Mouse (Mus musculus) lung, embryonic 14.5 days (tissue): ENCODE measurements around the gene Car12. TPM values are rescaled to one million over a fixed set of nuclear protein-coding genes. Genes with fewer than 3 reads are reported as not detected.
A peak's percentile ranks its signal among the peaks of the same experiment; 100 is the strongest.

Experiments
- ATAC-seq: fragments of 200-750 bp; cut with Nextera tagmentation; 2 replicates; pipeline ENCODE4 v1.8.0; 2017; ENCODE audit warnings: mild to moderate bottlenecking, moderate TSS enrichment, moderate library complexity; ENCODE audit not compliant: insufficient read depth
- DNase-seq: peaks from one replicate; pipeline ENCODE4 v3.0.0-alpha.2; 2015
- H3K27ac ChIP-seq: fragments of 300-500 bp; sonication (generic); 2 replicates; pipeline ENCODE4 v1.5.1; 2014; ENCODE audit warnings: low read depth, mild to moderate bottlenecking, moderate library complexity
- H3K27me3 ChIP-seq: fragments of 300-500 bp; sonication (generic); 2 replicates; pipeline ENCODE4 v1.6.1; 2014; ENCODE audit warnings: low read length, control low read depth; ENCODE audit not compliant: insufficient read depth
- H3K36me3 ChIP-seq: fragments of 300-500 bp; sonication (generic); 2 replicates; pipeline ENCODE4 v1.6.1; 2014; ENCODE audit warnings: control low read depth; ENCODE audit not compliant: insufficient read depth
- H3K4me1 ChIP-seq: fragments of 300-500 bp; sonication (generic); 2 replicates; pipeline ENCODE4 v1.6.1; 2014; ENCODE audit warnings: antibody characterized with exemption, control low read depth; ENCODE audit not compliant: insufficient read depth
- H3K4me2 ChIP-seq: fragments of 300-500 bp; sonication (generic); 2 replicates; pipeline ENCODE4 v1.6.1; 2014; ENCODE audit warnings: mild to moderate bottlenecking
- H3K4me3 ChIP-seq: fragments of 300-500 bp; sonication (generic); 2 replicates; pipeline ENCODE4 v1.5.1; 2014; ENCODE audit warnings: low read depth, low read length
- H3K9ac ChIP-seq: fragments of 300-500 bp; sonication (generic); 2 replicates; pipeline ENCODE4 v1.6.1; 2014
- H3K9me3 ChIP-seq: fragments of 300-500 bp; sonication (generic); 2 replicates; pipeline ENCODE4 v1.6.1; 2016; ENCODE audit warnings: low read depth, low read length, control low read depth
- CTCF ChIP-seq: IDR thresholded peaks from 2 replicates; pipeline ENCODE4 v1.5.1; 2016; ENCODE audit warnings: antibody characterized with exemption, low read depth
- WGBS: fragments of 180-500 bp; shearing (Covaris S2); extraction: QIAGEN DNeasy Blood & Tissue Kit; methylation state at CpG from one replicate; pipeline ENCODE4 v1.1.7; 2014; 5-methylcytosine and 5-hydroxymethylcytosine counted together
- polyA plus RNA-seq: library from polyadenylated mRNA; unstranded; fragments of >200 nt; fragmentation: Nextera tagmentation; extraction: Ambion mirVana; gene quantifications from 2 replicates; pipeline ENCODE4 v1.2.1, GENCODE M21; 2014

The Car12 gene
- polyA plus RNA-seq, 1 experiment from 2014 or later, result 0.93 TPM

- WGBS, result 60% methylated on average over 6 of the region's 6 CpGs
- H3K4me1 ChIP-seq, result 0 out of 2 replicates have a peak, but pooled peaks cover 6% of the 10 kb centered on the region
- H3K4me3 ChIP-seq, result no peak overlapping the region
- H3K36me3 ChIP-seq, result no peaks in the 10 kb centered on the region
- DNase-seq (peak; percentile 31), ATAC-seq (no peak)
- no peak for TF ChIP-seq CTCF
- H3K27me3 ChIP-seq, result peaks cover 13% of the 10 kb centered on the region; the same call in 1 of the 2 replicates
- H3K4me2 ChIP-seq, result no peak overlapping the region
- H3K9ac ChIP-seq, result no peak overlapping the region
- H3K27ac ChIP-seq, result no peak overlapping the region
- H3K9me3 ChIP-seq, result no peaks in the 10 kb centered on the region
Observed at GRCm38 (mm10) chr9:66710626-66711025, 2.9 kb upstream of the Car12 start.

GRCm38 (mm10) chr9:66714022-66714515 lies 583 bp downstream of the Car12 start:
- WGBS, result 15% methylated on average over 12 of the region's 12 CpGs
- no peak for DNase-seq
- no peak for TF ChIP-seq CTCF
- peak overlapping the region; percentile 41 for H3K4me3 ChIP-seq
- H3K4me1 ChIP-seq, result 0 out of 2 replicates have a peak, but pooled peaks cover 6% of the 10 kb centered on the region
- no peaks in the 10 kb centered on the region for H3K9me3 ChIP-seq
- H3K27me3 ChIP-seq, result peaks cover 13% of the 10 kb centered on the region; the same call in 1 of the 2 replicates
- no peaks in the 10 kb centered on the region for H3K36me3 ChIP-seq
- H3K4me2 ChIP-seq, result peak overlapping the region; percentile 80
- peak overlapping the region; percentile 40; the same call in 1 of the 2 replicates for H3K9ac ChIP-seq
- no peak overlapping the region for H3K27ac ChIP-seq
- no peak for ATAC-seq

- Histone ChIP-seq H3K9ac (no peak overlapping the region), H3K9me3 (no peaks in the 10 kb centered on the region), H3K36me3 (no peaks in the 10 kb centered on the region), H3K27me3 (peaks cover 13% of the 10 kb centered on the region; the same call in 1 of the 2 replicates), H3K4me3 (no peak overlapping the region), H3K4me1 (0 out of 2 replicates have a peak, but pooled peaks cover 6% of the 10 kb centered on the region), H3K4me2 (no peak overlapping the region), H3K27ac (no peak overlapping the region)
- DNase-seq, result no peak
- WGBS, result 64% methylated on average over 2 of the region's 2 CpGs
- no peak for TF ChIP-seq CTCF
- no peak for ATAC-seq
Observed at GRCm38 (mm10) chr9:66715361-66715760, 1.9 kb downstream of the Car12 start.

- Histone ChIP-seq H3K9ac (no peak overlapping the region), H3K36me3 (no peaks in the 10 kb centered on the region), H3K27me3 (peaks cover 13% of the 10 kb centered on the region; the same call in 1 of the 2 replicates), H3K27ac (no peak overlapping the region), H3K9me3 (no peaks in the 10 kb centered on the region), H3K4me2 (no peak overlapping the region), H3K4me3 (no peak overlapping the region), H3K4me1 (0 out of 2 replicates have a peak, but pooled peaks cover 6% of the 10 kb centered on the region)
- WGBS, result 80% methylated on average over 3 of the region's 3 CpGs
- TF ChIP-seq CTCF, result no peak
- DNase-seq (no peak), ATAC-seq (no peak)
Observed at GRCm38 (mm10) chr9:66716533-66716932, 3.0 kb downstream of the Car12 start.

DNA sequence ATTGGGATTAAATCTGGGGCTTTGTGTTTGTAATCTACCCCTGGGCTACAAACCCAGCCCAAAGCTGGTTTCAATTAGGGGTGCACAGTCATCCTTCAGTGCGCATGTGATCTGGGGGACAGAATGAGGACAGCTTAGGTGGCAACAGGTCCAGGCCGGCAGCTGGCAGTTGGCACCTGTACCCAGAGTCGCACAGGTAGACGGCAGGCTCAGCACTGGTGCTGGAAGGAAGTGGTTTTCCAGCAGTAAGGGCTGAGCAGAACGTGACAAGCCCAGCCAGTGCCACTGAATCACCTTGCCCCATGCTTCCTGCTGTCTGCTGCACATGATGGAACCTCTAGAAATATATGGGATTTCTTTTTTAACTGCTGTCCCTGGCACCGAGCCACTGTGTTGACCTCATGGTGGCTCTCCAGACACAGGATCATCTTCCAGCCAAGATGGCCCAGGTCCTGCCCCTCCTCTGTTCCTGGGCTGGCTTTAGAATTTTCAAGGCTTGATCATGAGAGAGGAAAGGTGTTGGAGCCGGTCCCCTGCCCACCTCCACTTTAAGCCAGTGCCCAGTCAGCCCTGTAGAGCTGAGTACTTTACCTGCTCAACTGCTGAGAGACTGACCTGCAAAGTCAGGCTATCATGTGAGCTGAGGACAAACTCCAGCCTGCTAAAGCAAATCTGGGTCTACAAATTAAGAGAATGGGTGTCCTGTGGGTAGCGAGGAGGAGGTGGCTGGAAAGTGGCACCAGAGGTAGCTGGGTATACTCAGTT lies 7.4 kb downstream of the Car12 start:
- Histone ChIP-seq H3K4me1 (no peaks in the 10 kb centered on the region), H3K9me3 (no peaks in the 10 kb centered on the region), H3K36me3 (no peaks in the 10 kb centered on the region), H3K27me3 (no peaks in the 10 kb centered on the region), H3K4me3 (no peak overlapping the region), H3K27ac (no peak overlapping the region), H3K4me2 (no peak overlapping the region), H3K9ac (no peak overlapping the region)
- ATAC-seq (no peak), DNase-seq (no peak)
- WGBS, result 90% methylated on average over 8 of the region's 8 CpGs
- no peak for TF ChIP-seq CTCF

DNA sequence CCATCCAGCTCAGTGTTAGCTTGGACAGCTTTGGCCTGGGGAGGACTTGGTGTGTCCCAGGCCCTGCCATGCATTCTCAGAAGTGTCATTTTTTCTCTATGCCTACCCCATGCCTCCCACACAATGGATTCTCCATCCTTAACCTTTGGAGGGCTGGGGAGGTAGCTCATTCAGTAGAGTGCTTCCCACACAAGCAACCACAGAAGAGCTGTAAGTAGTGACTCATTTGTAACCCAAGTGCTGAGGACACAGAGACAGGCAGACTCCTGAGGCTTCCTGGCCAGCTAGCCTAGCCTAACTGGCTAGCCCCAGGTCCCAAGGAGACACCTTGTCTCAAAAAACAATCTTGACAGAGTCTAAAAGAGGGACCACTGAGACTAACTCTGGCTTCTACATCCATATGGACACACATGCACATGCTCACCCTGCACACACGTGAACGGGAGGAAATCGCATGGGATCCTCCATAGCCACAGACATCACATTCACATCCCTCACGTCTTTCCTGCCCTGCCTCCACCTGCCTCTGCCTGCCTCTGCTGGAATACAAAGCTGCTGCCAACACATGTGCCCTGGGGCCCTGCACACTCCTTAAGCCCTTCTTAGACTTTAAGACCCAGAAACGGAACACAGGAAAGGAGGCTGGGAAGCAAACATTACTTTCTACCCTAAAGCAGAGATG lies 8.8 kb downstream of the Car12 start:
- no peak for ATAC-seq

DNA sequence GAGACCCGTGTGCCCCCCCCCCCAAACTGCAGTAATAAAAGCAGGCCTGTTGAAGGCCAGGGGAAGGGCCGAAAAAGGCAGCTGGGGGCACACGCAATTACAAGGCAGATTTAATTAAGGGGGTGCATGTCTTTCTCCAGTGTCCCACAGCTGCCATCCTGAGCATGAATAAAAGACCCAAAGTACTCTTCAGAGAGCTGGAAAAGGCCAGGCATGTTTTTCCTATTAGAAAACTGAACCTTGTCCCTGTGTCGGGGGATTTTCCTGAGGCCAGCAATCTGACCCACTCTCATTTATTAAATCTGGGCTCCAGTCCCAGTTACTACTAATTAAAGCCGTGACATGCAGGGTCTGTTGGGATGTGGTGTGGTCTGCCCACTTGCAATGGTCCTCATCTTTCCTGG lies 9.4 kb downstream of the Car12 start:
- Histone ChIP-seq H3K4me3 (no peak overlapping the region), H3K27me3 (no peaks in the 10 kb centered on the region), H3K4me1 (no peaks in the 10 kb centered on the region), H3K27ac (no peak overlapping the region), H3K9me3 (no peaks in the 10 kb centered on the region), H3K9ac (no peak overlapping the region), H3K4me2 (no peak overlapping the region), H3K36me3 (no peaks in the 10 kb centered on the region)
- no peak for TF ChIP-seq CTCF
- 62% methylated on average over 5 of the region's 5 CpGs for WGBS
- DNase-seq, result no peak
- no peak for ATAC-seq

More for the DNA sequence above, 8.8 kb downstream of the Car12 start:
- Histone ChIP-seq H3K4me2 (no peak overlapping the region), H3K36me3 (no peaks in the 10 kb centered on the region), H3K9me3 (no peaks in the 10 kb centered on the region), H3K27me3 (no peaks in the 10 kb centered on the region), H3K27ac (no peak overlapping the region), H3K9ac (no peak overlapping the region), H3K4me3 (no peak overlapping the region), H3K4me1 (no peaks in the 10 kb centered on the region)
- no peak for TF ChIP-seq CTCF
- 75% methylated on average over 5 of the region's 5 CpGs for WGBS
- DNase-seq, result no peak
